Mouse (Mus musculus): Measurements from ENCODE around the gene Cxcr5. TPM values are rescaled to one million over a fixed set of nuclear protein-coding genes. Genes with fewer than 3 reads are reported as not detected.

Gene Cxcr5
- polyA plus RNA-seq, 1 experiment from 2014 or later, result not detected

GRCm38 (mm10) chr9:44468800-44469199, 92.9 kb downstream of the Cxcr5 start:
- no peaks in the 10 kb centered on the region for H3K27me3 ChIP-seq (ENCODE audit: low read depth, poor library complexity, severe bottlenecking)
- H3K4me1 ChIP-seq, result peaks cover 13% of the 10 kb centered on the region
- no peaks in the 10 kb centered on the region for H3K9me3 ChIP-seq (replicated peaks)
- WGBS, result 64% methylated on average over 2 of the region's 2 CpGs
- H3K36me3 ChIP-seq, result no peaks in the 10 kb centered on the region
- no peak overlapping the region for H3K27ac ChIP-seq (replicated peaks)
- no peak for DNase-seq (ENCODE audit: low spot score)
- H3K4me3 ChIP-seq, result no peak overlapping the region

GRCm38 (mm10) chr9:44468224-44468623, 93.5 kb downstream of the Cxcr5 start:
- 0 out of 2 replicates have a peak overlapping the region, but pooled peaks have one; percentile 6 for H3K27ac ChIP-seq (replicated peaks)
- no peak for DNase-seq (ENCODE audit: low spot score)
- peaks cover 13% of the 10 kb centered on the region for H3K4me1 ChIP-seq
- 69% methylated on average over 7 of the region's 7 CpGs for WGBS
- H3K27me3 ChIP-seq (ENCODE audit: low read depth, poor library complexity, severe bottlenecking), result no peaks in the 10 kb centered on the region
- no peaks in the 10 kb centered on the region for H3K9me3 ChIP-seq (replicated peaks)
- H3K36me3 ChIP-seq, result no peaks in the 10 kb centered on the region
- no peak overlapping the region for H3K4me3 ChIP-seq

GRCm38 (mm10) chr9:44461950-44462349, 99.7 kb downstream of the Cxcr5 start:
- Histone ChIP-seq H3K4me1 (peaks cover 17% of the 10 kb centered on the region), H3K4me3 (no peak overlapping the region), H3K27ac (replicated peaks) (no peak overlapping the region), H3K27me3 (ENCODE audit: low read depth, poor library complexity, severe bottlenecking) (no peaks in the 10 kb centered on the region), H3K36me3 (no peaks in the 10 kb centered on the region), H3K9me3 (replicated peaks) (no peaks in the 10 kb centered on the region)
- no peak for DNase-seq (ENCODE audit: low spot score)
- WGBS, result 85% methylated on average over 5 of the region's 5 CpGs

Other genes starting within 250 kb of the Cxcr5 start
- gene C2cd2l, start 241.6 kb downstream of the Cxcr5 start, polyA plus RNA-seq (2016; fragmentation: Nextera tagmentation; extraction: Ambion mirVana), result 8.6 and 10.8 TPM in 2 replicates
- 45.6 and 47.5 TPM in 2 replicates for gene Dpagt1, start 235.9 kb downstream of the Cxcr5 start, polyA plus RNA-seq (2016; fragmentation: Nextera tagmentation; extraction: Ambion mirVana)
- gene H2afx, start 227.2 kb downstream of the Cxcr5 start, polyA plus RNA-seq (2016; fragmentation: Nextera tagmentation; extraction: Ambion mirVana), result 531 and 532 TPM in 2 replicates
- gene Hmbs, start 217.6 kb downstream of the Cxcr5 start, polyA plus RNA-seq (2016; fragmentation: Nextera tagmentation; extraction: Ambion mirVana), result 168 and 189 TPM in 2 replicates
- gene Vps11, start 200.2 kb downstream of the Cxcr5 start, polyA plus RNA-seq (2016; fragmentation: Nextera tagmentation; extraction: Ambion mirVana), result 33.6 and 35.9 TPM in 2 replicates
- gene Hyou1, start 182.4 kb downstream of the Cxcr5 start, polyA plus RNA-seq (2016; fragmentation: Nextera tagmentation; extraction: Ambion mirVana), result 40.2 and 42.1 TPM in 2 replicates
- gene Slc37a4, start 165.0 kb downstream of the Cxcr5 start, polyA plus RNA-seq (2016; fragmentation: Nextera tagmentation; extraction: Ambion mirVana), result 17.2 and 20.5 TPM in 2 replicates
- gene Rps25, start 154.7 kb downstream of the Cxcr5 start, polyA plus RNA-seq (2016; fragmentation: Nextera tagmentation; extraction: Ambion mirVana), result 1,926 and 2,208 TPM in 2 replicates
- gene Trappc4, start 154.3 kb downstream of the Cxcr5 start, polyA plus RNA-seq (2016; fragmentation: Nextera tagmentation; extraction: Ambion mirVana), result 216 and 244 TPM in 2 replicates
- gene Ccdc84, start 143.3 kb downstream of the Cxcr5 start, polyA plus RNA-seq (2016; fragmentation: Nextera tagmentation; extraction: Ambion mirVana), result 25.4 and 29.9 TPM in 2 replicates
- gene Foxr1, start 120.7 kb downstream of the Cxcr5 start, polyA plus RNA-seq (2016; fragmentation: Nextera tagmentation; extraction: Ambion mirVana), result not detected in 2 replicates
- gene Upk2, start 106.9 kb downstream of the Cxcr5 start, polyA plus RNA-seq (2016; fragmentation: Nextera tagmentation; extraction: Ambion mirVana), result not detected in 2 replicates
- gene Bcl9l, start 79.1 kb downstream of the Cxcr5 start, polyA plus RNA-seq (2016; fragmentation: Nextera tagmentation; extraction: Ambion mirVana), result 3.9 and 4.7 TPM in 2 replicates
- 19.5 and 19.7 TPM in 2 replicates for gene Ddx6, start 43.0 kb upstream of the Cxcr5 start, polyA plus RNA-seq (2016; fragmentation: Nextera tagmentation; extraction: Ambion mirVana)
- not detected in 2 replicates for gene Treh, start 111.4 kb upstream of the Cxcr5 start, polyA plus RNA-seq (2016; fragmentation: Nextera tagmentation; extraction: Ambion mirVana)
- gene Phldb1, start 173.3 kb upstream of the Cxcr5 start, polyA plus RNA-seq (2016; fragmentation: Nextera tagmentation; extraction: Ambion mirVana), result 40.8 and 49.1 TPM in 2 replicates
- 165 and 172 TPM in 2 replicates for gene Arcn1, start 206.0 kb upstream of the Cxcr5 start, polyA plus RNA-seq (2016; fragmentation: Nextera tagmentation; extraction: Ambion mirVana)
- gene Ift46, start 206.0 kb upstream of the Cxcr5 start, polyA plus RNA-seq (2016; fragmentation: Nextera tagmentation; extraction: Ambion mirVana), result 130 and 144 TPM in 2 replicates
- gene Tmem25, start 237.4 kb upstream of the Cxcr5 start, polyA plus RNA-seq (2016; fragmentation: Nextera tagmentation; extraction: Ambion mirVana), result 1.8 and 3.2 TPM in 2 replicates
- gene Ttc36, start 241.2 kb upstream of the Cxcr5 start, polyA plus RNA-seq (2016; fragmentation: Nextera tagmentation; extraction: Ambion mirVana), result 0.26 TPM in 1 of 2 replicates, not detected in the other